Mouse (Mus musculus): ENCODE data around the gene Spire2.
"Not testable (repeated sequence)": the region's sequence is repeated elsewhere in the genome, so short reads cannot be mapped to it uniquely, and the experiment has no call there.

Spire2 gene

DNA sequence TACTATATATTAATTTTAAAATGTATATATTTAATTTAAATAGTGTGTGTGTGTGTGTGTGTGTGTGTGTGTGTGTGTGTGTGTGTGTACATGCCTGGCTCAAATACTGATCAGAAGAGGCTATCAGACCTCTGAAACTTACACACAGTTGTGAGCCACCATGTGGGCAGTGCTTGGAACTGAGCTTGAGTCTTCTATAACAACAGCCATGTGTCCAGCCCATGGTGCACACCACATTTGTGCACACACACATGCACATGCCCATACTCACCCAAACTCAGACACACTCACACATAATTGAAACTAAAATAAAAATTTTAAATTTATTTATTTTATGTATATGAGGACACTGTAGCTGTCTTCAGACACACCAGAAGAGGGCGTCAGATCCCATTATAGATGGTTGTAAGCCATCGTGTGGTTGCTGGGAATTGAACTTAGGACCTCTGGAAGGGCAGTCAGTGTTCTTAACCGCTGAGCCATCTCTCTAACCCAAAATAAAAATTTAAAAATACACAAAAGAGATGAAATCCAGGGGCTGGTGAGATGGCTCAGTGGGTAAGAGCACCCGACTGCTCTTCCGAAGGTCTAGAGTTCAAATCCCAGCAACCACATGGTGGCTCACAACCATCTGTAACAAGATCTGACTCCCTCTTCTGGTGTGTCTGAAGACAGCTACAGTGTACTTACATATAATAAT lies 82.6 kb downstream of the Spire2 start:
- in situ Hi-C loops (cut with MboI; ENCODE audit: low sequenced_read_pairs) = not testable (repeated sequence)

DNA sequence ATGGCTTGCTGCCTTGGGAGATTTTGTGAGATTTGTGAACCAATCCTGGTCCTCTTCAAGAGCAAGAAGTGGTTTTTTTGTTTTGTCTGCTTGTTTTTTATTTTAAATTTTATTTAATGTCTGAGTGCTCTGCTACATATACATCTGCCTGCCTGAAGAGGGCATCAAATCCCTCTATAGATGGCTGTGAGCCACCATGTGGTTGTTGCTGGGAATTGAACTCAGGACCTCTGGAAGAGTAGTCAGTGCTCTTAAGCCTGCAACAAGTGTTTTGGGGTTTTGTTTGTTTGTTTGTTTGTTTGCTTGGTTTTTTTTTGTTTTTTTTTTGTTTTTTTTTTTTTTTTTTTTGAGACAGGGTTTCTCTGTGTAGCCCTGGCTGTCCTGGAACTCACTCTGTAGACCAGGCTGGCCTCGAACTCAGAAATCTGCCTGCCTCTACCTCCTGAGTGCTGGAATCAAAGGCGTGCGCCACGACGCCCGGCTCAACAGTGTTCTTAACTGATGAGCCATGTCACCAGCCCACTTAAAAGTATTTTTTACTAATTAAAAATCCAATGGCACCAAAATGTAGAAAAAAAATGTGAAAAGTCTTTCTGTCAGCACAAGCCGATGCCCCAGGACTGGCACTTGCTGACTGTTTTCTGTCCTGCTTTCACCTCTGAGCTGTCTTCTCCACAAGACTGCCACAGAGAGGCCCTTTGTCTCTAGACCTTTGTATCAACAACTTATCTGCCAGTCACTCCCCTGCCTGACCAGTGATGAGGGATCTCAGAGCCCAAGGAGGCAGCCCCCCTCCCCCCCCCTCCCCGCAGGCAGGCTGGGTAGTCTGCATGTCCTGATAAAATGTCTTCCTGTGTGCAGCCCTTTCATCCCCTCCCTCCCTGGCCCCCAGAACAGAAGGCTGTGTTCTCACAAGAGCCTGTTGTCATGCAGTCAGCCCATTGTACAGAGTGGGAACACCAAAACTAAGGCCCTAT lies 83.7 kb downstream of the Spire2 start:
- in situ Hi-C loops (cut with MboI; ENCODE audit: low sequenced_read_pairs) = no loop called here

DNA sequence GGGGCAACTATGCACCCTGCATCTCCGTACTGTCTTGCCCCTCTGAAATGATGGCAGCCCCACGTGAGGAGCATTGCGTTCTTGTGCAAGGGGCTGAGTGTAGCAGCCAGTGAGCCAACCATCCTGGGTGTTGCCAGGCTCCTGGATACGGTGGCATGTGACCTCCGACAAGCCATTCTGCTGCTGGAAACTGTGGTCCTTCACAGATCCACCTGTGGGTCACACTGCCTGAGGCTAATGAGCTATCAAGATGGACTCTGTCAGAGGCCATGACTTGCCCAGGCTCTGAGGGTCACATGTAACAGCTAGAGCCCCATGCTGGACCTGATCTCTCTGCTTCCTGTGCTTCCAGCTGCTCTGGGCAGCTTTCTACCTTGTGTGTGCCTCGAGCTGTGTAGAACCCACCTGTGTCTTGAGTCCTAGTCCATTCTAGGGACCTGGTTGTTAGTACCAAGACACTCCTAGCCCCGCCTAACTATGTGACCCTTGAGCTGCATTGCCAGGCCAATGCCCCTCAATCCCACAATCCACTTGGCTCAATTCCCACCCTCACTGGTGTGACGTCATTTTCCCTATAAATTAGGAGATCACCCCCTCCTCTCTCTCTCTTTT lies 84.5 kb downstream of the Spire2 start:
- in situ Hi-C loops (cut with MboI; ENCODE audit: low sequenced_read_pairs) = no loop called here

Measured in CH12F3 (cell line).